Mouse (Mus musculus): ENCODE results near the gene Sfxn2. TPM values are rescaled to one million over a fixed set of nuclear protein-coding genes. Genes with fewer than 3 reads are reported as not detected.

The Sfxn2 gene
- 3.7 TPM for polyA plus RNA-seq (2015; fragmentation: Illumina TruSeq; extraction: RNeasy Lipid Tissue Mini Kit (QIAGEN cat#74804); ENCODE audit: low read depth, low replicate concordance)

DNA sequence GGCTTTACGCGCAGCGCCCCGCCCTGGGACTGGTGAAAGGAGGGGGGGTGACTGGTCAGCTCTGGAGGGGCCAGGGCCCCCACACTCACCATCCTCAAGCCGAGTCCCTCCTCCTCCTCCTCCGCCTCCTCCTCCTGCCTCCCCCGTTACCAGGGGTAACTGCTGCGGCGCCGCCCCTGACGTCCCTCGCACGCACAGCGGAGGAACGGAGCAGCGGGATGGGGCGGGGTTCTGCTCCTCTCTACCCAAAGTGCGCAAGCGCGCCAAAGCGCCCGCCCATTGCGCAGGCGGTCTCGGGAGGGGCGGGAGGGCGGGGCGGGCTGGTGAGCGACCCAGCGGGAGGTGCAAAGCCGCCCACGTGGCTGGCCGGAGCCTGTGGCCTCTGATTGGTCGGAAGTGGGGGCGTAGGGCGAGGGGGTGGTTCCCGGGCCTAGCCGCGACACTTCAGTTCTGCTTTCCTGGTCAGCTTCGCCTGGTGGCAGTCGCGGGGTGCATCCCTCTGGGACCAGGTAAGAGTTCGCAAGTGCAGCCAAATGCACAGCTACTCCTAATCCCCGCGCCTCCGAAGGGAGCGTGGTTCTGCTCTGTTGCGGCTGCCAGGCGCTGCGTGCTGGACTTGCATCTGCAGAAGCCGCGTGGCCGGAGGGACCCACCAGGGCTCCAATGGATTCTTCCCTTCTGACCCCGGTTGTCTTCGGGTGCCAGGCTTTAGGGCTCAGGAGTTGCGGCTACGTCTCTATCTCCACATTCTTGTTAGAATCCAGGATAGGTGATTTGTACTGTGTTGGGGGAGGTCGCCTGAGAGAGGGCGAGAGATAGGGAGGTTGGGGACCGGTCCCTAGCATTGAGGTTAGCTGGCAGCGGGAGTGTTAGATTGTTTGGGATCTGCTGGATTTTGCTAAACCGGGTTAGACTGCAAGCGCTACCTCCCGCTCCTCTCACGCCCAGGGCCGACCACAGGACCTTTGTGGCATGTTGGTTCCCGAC lies at the start of gene Sfxn2, which contains the start of gene Arl3:
TSS of gene Sfxn2 (plus strand) at position 415 of the 987 bp plus-strand sequence.
TSS of gene Arl3 (minus strand) at position 248 of the 987 bp plus-strand sequence.

DNA sequence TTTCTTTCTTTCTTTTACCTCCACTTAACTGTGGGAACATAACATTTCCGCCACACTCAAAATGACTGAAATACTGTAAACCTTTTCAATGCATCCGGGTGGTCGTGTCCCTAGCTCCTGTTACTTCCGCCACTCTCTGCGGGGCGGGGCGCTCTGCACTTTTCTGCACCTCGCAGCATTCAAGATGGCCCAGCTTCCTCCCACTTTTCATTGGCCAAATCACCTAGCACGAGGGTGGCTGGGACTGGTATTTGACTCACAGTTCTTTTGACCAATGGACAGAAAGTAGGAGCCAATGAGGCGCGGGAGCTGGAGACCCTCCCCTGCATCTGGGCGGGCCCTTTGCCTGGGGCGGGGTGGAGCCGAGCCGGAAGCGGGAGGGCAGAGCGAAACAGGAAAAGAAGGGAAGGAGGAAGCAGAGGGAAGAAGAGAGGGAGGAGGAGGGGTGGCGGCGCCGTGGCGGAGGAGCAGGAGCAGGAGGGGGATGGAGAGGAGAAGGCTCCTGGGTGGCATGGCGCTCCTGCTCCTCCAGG lies 25.6 kb downstream of the Sfxn2 start, which contains the start of gene Wbp1l:
TSS of gene Wbp1l (plus strand) at position 365 of the 533 bp plus-strand sequence.

Other genes with a start within 250 kb of the Sfxn2 start
- 474 TPM for gene Psd, start 246.2 kb upstream of the Sfxn2 start, polyA plus RNA-seq (2015; fragmentation: Illumina TruSeq; extraction: RNeasy Lipid Tissue Mini Kit (QIAGEN cat#74804); ENCODE audit: low read depth, low replicate concordance)
- gene Fbxl15, start 245.2 kb upstream of the Sfxn2 start, polyA plus RNA-seq (2015; fragmentation: Illumina TruSeq; extraction: RNeasy Lipid Tissue Mini Kit (QIAGEN cat#74804); ENCODE audit: low read depth, low replicate concordance) = 28.6 TPM
- 309 TPM for gene Cuedc2, start 234.7 kb upstream of the Sfxn2 start, polyA plus RNA-seq (2015; fragmentation: Illumina TruSeq; extraction: RNeasy Lipid Tissue Mini Kit (QIAGEN cat#74804); ENCODE audit: low read depth, low replicate concordance)
- 17.5 TPM for gene Mfsd13a, start 232.2 kb upstream of the Sfxn2 start, polyA plus RNA-seq (2015; fragmentation: Illumina TruSeq; extraction: RNeasy Lipid Tissue Mini Kit (QIAGEN cat#74804); ENCODE audit: low read depth, low replicate concordance)
- gene 2310034G01Rik, start 223.1 kb upstream of the Sfxn2 start, polyA plus RNA-seq (2015; fragmentation: Illumina TruSeq; extraction: RNeasy Lipid Tissue Mini Kit (QIAGEN cat#74804); ENCODE audit: low read depth, low replicate concordance) = 1.7 TPM
- gene Actr1a, start 177.6 kb upstream of the Sfxn2 start, polyA plus RNA-seq (2015; fragmentation: Illumina TruSeq; extraction: RNeasy Lipid Tissue Mini Kit (QIAGEN cat#74804); ENCODE audit: low read depth, low replicate concordance) = 174 TPM
- 9.1 TPM for gene Sufu, start 176.5 kb upstream of the Sfxn2 start, polyA plus RNA-seq (2015; fragmentation: Illumina TruSeq; extraction: RNeasy Lipid Tissue Mini Kit (QIAGEN cat#74804); ENCODE audit: low read depth, low replicate concordance)
- 36.8 TPM for gene Trim8, start 71.7 kb upstream of the Sfxn2 start, polyA plus RNA-seq (2015; fragmentation: Illumina TruSeq; extraction: RNeasy Lipid Tissue Mini Kit (QIAGEN cat#74804); ENCODE audit: low read depth, low replicate concordance)
- 279 TPM for gene Arl3, start 167 bp upstream of the Sfxn2 start, polyA plus RNA-seq (2015; fragmentation: Illumina TruSeq; extraction: RNeasy Lipid Tissue Mini Kit (QIAGEN cat#74804); ENCODE audit: low read depth, low replicate concordance)
- gene Wbp1l, start 25.7 kb downstream of the Sfxn2 start, polyA plus RNA-seq (2015; fragmentation: Illumina TruSeq; extraction: RNeasy Lipid Tissue Mini Kit (QIAGEN cat#74804); ENCODE audit: low read depth, low replicate concordance) = 18.6 TPM
- gene Cyp17a1, start 99.8 kb downstream of the Sfxn2 start, polyA plus RNA-seq (2015; fragmentation: Illumina TruSeq; extraction: RNeasy Lipid Tissue Mini Kit (QIAGEN cat#74804); ENCODE audit: low read depth, low replicate concordance) = not detected
- 23.9 TPM for gene Borcs7, start 116.5 kb downstream of the Sfxn2 start, polyA plus RNA-seq (2015; fragmentation: Illumina TruSeq; extraction: RNeasy Lipid Tissue Mini Kit (QIAGEN cat#74804); ENCODE audit: low read depth, low replicate concordance)
- gene As3mt, start 134.1 kb downstream of the Sfxn2 start, polyA plus RNA-seq (2015; fragmentation: Illumina TruSeq; extraction: RNeasy Lipid Tissue Mini Kit (QIAGEN cat#74804); ENCODE audit: low read depth, low replicate concordance) = 18.2 TPM
- gene Cnnm2, start 188.2 kb downstream of the Sfxn2 start, polyA plus RNA-seq (2015; fragmentation: Illumina TruSeq; extraction: RNeasy Lipid Tissue Mini Kit (QIAGEN cat#74804); ENCODE audit: low read depth, low replicate concordance) = 20.5 TPM